Mouse (Mus musculus) embryonic facial prominence, embryonic 14.5 days (tissue): Measurements from ENCODE around the gene Lrrc36. TPM values are rescaled to one million over a fixed set of nuclear protein-coding genes. Genes with fewer than 3 reads are reported as not detected.

Source experiments
- ATAC-seq: fragments of 200-750 bp; cut with Nextera tagmentation; 2 replicates; pipeline ENCODE4 v1.8.0; 2017; ENCODE audit warnings: low read depth, moderate number of reproducible peaks, moderate TSS enrichment
- DNase-seq: peaks from one replicate; pipeline ENCODE4 v3.0.0-alpha.2; 2015; ENCODE audit warnings: low spot score
- H3K27ac ChIP-seq: fragments of 300-500 bp; sonication (generic); replicated peaks from 2 replicates; pipeline ENCODE4 v1.5.1; 2014; ENCODE audit warnings: low read depth, mild to moderate bottlenecking, low read length, moderate library complexity
- H3K27me3 ChIP-seq: fragments of 300-500 bp; sonication (generic); replicated peaks from 2 replicates; pipeline ENCODE4 v1.6.1; 2014; ENCODE audit warnings: low read length; ENCODE audit not compliant: control insufficient read depth, insufficient read depth
- H3K36me3 ChIP-seq: fragments of 300-500 bp; sonication (generic); 2 replicates; pipeline ENCODE4 v1.6.1; 2014; ENCODE audit warnings: low read length, mixed read lengths; ENCODE audit not compliant: control insufficient read depth, insufficient read depth
- H3K4me1 ChIP-seq: fragments of 300-500 bp; sonication (generic); 2 replicates; pipeline ENCODE4 v1.6.1; 2014; ENCODE audit warnings: antibody characterized with exemption, low read length; ENCODE audit not compliant: control insufficient read depth, insufficient read depth
- H3K4me2 ChIP-seq: fragments of 300-500 bp; sonication (generic); 2 replicates; pipeline ENCODE4 v1.6.1; 2014; ENCODE audit warnings: low read depth, mild to moderate bottlenecking, low read length, moderate library complexity, mixed read lengths
- H3K4me3 ChIP-seq: fragments of 300-500 bp; sonication (generic); 2 replicates; pipeline ENCODE4 v1.5.1; 2014; ENCODE audit warnings: low read depth, mild to moderate bottlenecking, low read length
- H3K9ac ChIP-seq: fragments of 300-500 bp; sonication (generic); 2 replicates; pipeline ENCODE4 v1.6.1; 2014; ENCODE audit warnings: low read depth, mild to moderate bottlenecking, low read length, moderate library complexity, mixed read lengths
- H3K9me3 ChIP-seq: fragments of 300-500 bp; sonication (generic); 2 replicates; pipeline ENCODE4 v1.6.1; 2016; ENCODE audit warnings: low read length; ENCODE audit not compliant: control insufficient read depth
- WGBS: fragments of 180-500 bp; shearing (Covaris S2); extraction: QIAGEN DNeasy Blood & Tissue Kit; methylation state at CpG from one replicate; pipeline ENCODE4 v1.1.7; 2014; 5-methylcytosine and 5-hydroxymethylcytosine counted together
- polyA plus RNA-seq: library from polyadenylated mRNA; unstranded; fragments of >200 nt; fragmentation: Nextera tagmentation; extraction: Ambion mirVana; gene quantifications from 2 replicates; pipeline ENCODE4 v1.2.1, GENCODE M21; 2014

Gene Lrrc36
- polyA plus RNA-seq, 1 experiment from 2014 or later, result 0.46 TPM

- H3K36me3 ChIP-seq, result no peaks in the 10 kb centered on the region
- ATAC-seq (no peak), DNase-seq (no peak)
- no peak overlapping the region for H3K9ac ChIP-seq
- H3K4me2 ChIP-seq, result no peak overlapping the region
- no peaks in the 10 kb centered on the region; the same call in 1 of the 2 replicates for H3K27me3 ChIP-seq
- H3K4me1 ChIP-seq, result peaks cover 6% of the 10 kb centered on the region; the same call in 1 of the 2 replicates
- H3K9me3 ChIP-seq, result no peaks in the 10 kb centered on the region
- H3K4me3 ChIP-seq, result no peak overlapping the region
- 81% methylated on average over 6 of the region's 6 CpGs for WGBS
- H3K27ac ChIP-seq, result no peak overlapping the region
Observed at GRCm38 (mm10) chr8:105466246-105466645, 52.9 kb downstream of the Lrrc36 start.

GRCm38 (mm10) chr8:105466700-105467291 is 53.4 kb downstream of the Lrrc36 start:
- no peak overlapping the region for H3K27ac ChIP-seq

GRCm38 (mm10) chr8:105467396-105467985 is 54.1 kb downstream of the Lrrc36 start:
- Histone ChIP-seq H3K4me2 (no peak overlapping the region), H3K27me3 (peaks cover 4% of the 10 kb centered on the region; the same call in 1 of the 2 replicates), H3K4me3 (no peak overlapping the region), H3K36me3 (0 out of 2 replicates have a peak, but pooled peaks cover 1% of the 10 kb centered on the region), H3K4me1 (peaks cover 13% of the 10 kb centered on the region), H3K9me3 (no peaks in the 10 kb centered on the region), H3K27ac (no peak overlapping the region), H3K9ac (no peak overlapping the region)
- no peak for ATAC-seq
- no peak for DNase-seq
- 87% methylated on average over 10 of the region's 10 CpGs for WGBS

More at GRCm38 (mm10) chr8:105466700-105467291, 53.4 kb downstream of the Lrrc36 start:
- 79% methylated on average over 7 of the region's 7 CpGs for WGBS
- no peak overlapping the region for H3K9ac ChIP-seq
- DNase-seq (peak; percentile 48), ATAC-seq (no peak)
- H3K4me2 ChIP-seq, result no peak overlapping the region
- H3K4me1 ChIP-seq, result peaks cover 12% of the 10 kb centered on the region
- no peak overlapping the region for H3K4me3 ChIP-seq
- no peaks in the 10 kb centered on the region; the same call in 1 of the 2 replicates for H3K27me3 ChIP-seq
- no peaks in the 10 kb centered on the region for H3K9me3 ChIP-seq
- no peaks in the 10 kb centered on the region for H3K36me3 ChIP-seq

- WGBS, result 89% methylated on average over 27 of the region's 27 CpGs
- no peak overlapping the region for H3K9ac ChIP-seq
- H3K9me3 ChIP-seq, result no peaks in the 10 kb centered on the region
- DNase-seq, result no peak
- no peak overlapping the region for H3K27ac ChIP-seq
- peaks cover 13% of the 10 kb centered on the region for H3K4me1 ChIP-seq
- H3K36me3 ChIP-seq, result 0 out of 2 replicates have a peak, but pooled peaks cover 7% of the 10 kb centered on the region
- no peak overlapping the region for H3K4me3 ChIP-seq
- no peak overlapping the region for H3K4me2 ChIP-seq
- ATAC-seq, result no peak
- peaks cover 11% of the 10 kb centered on the region for H3K27me3 ChIP-seq
Observed at GRCm38 (mm10) chr8:105468002-105468720, 54.8 kb downstream of the Lrrc36 start.

GRCm38 (mm10) chr8:105469041-105469695 is 55.8 kb downstream of the Lrrc36 start:
- Histone ChIP-seq H3K4me3 (no peak overlapping the region), H3K9me3 (no peaks in the 10 kb centered on the region), H3K4me1 (peaks cover 13% of the 10 kb centered on the region), H3K9ac (no peak overlapping the region), H3K36me3 (0 out of 2 replicates have a peak, but pooled peaks cover 7% of the 10 kb centered on the region), H3K4me2 (0 out of 2 replicates have a peak overlapping the region, but pooled peaks have one; percentile 54), H3K27ac (no peak overlapping the region; the same call in 1 of the 2 replicates), H3K27me3 (peaks cover 14% of the 10 kb centered on the region)
- WGBS, result 58% methylated on average over 4 of the region's 6 CpGs
- DNase-seq (peak; percentile 65), ATAC-seq (peak; percentile 3; the same call in 1 of the 2 replicates)

GRCm38 (mm10) chr8:105469816-105470215 is 56.4 kb downstream of the Lrrc36 start:
- H3K9me3 ChIP-seq, result no peaks in the 10 kb centered on the region
- 84% methylated on average over 5 of the region's 5 CpGs for WGBS
- peaks cover 14% of the 10 kb centered on the region for H3K27me3 ChIP-seq
- H3K4me2 ChIP-seq, result peak overlapping the region; percentile 54
- no peak for ATAC-seq
- no peak overlapping the region; the same call in 1 of the 2 replicates for H3K27ac ChIP-seq
- no peak for DNase-seq
- H3K4me1 ChIP-seq, result peaks cover 20% of the 10 kb centered on the region
- peaks cover 8% of the 10 kb centered on the region; the same call in 1 of the 2 replicates for H3K36me3 ChIP-seq
- peak overlapping the region; percentile 29; the same call in 1 of the 2 replicates for H3K4me3 ChIP-seq
- H3K9ac ChIP-seq, result no peak overlapping the region

- no peaks in the 10 kb centered on the region for H3K9me3 ChIP-seq
- H3K36me3 ChIP-seq, result peaks cover 13% of the 10 kb centered on the region; the same call in 1 of the 2 replicates
- no peak for ATAC-seq
- WGBS, result 68% methylated on average over 5 of the region's 5 CpGs
- no peak overlapping the region; the same call in 1 of the 2 replicates for H3K27ac ChIP-seq
- H3K27me3 ChIP-seq, result peaks cover 14% of the 10 kb centered on the region
- DNase-seq, result no peak
- H3K9ac ChIP-seq, result no peak overlapping the region
- H3K4me2 ChIP-seq, result peak overlapping the region; percentile 54
- peaks cover 24% of the 10 kb centered on the region for H3K4me1 ChIP-seq
- peak overlapping the region; percentile 29 for H3K4me3 ChIP-seq
Observed at GRCm38 (mm10) chr8:105470262-105470661, 56.9 kb downstream of the Lrrc36 start.
